In genomic region chr17:71000255-71000654, GRCm38 (mm10) we compare ENCODE assay signal across 9 mouse cellular contexts. TPM values are rescaled to one million over a fixed set of nuclear protein-coding genes. Genes with fewer than 3 reads are reported as not detected.
A peak's percentile ranks its signal among the peaks of the same experiment; 100 is the strongest.
DNase-seq lines count a peak whose midpoint lies in the region; ATAC-seq and TF ChIP-seq lines count a peak whose summit lies in the region.
"Had no signal": no experiment of that assay in that cellular context is flagged by ENCODE, and none has a peak within 500 bp of the region (broad histone marks: within the 10 kb centered on the region; RNA-seq: fewer than 3 reads in every experiment).

No protein-coding gene starts in this region.

- peak overlapping the region; percentile 96 for H3K27ac ChIP-seq in heart, embryonic 13.5 days (replicated peaks)
- no peak overlapping the region for H3K27ac ChIP-seq in ES-Bruce4 (ENCODE audit: insufficient read depth, low read length)
- peak overlapping the region; percentile 72 for H3K27ac ChIP-seq in heart, embryonic 15.5 days
- no peak overlapping the region for H3K27ac ChIP-seq in liver, embryonic 14.5 days

- peak overlapping the region; percentile 100 for H3K9ac ChIP-seq in heart, embryonic 13.5 days
- H3K9ac ChIP-seq in ES-Bruce4 (ENCODE audit: low read depth, poor library complexity, severe bottlenecking) = peak overlapping the region; percentile 31; the same call in 1 of the 2 replicates
- H3K9ac ChIP-seq in heart, embryonic 15.5 days = peak overlapping the region; percentile 46
- no peak overlapping the region; the same call in 1 of the 2 replicates for H3K9ac ChIP-seq in liver, embryonic 14.5 days (replicated peaks)

- H3K4me2 ChIP-seq in heart, embryonic 13.5 days = peak overlapping the region; percentile 79
- peak overlapping the region; percentile 61 for H3K4me2 ChIP-seq in heart, embryonic 15.5 days
- H3K4me2 ChIP-seq in liver, embryonic 14.5 days (ENCODE audit: low read depth) = peak overlapping the region; percentile 91

- TF ChIP-seq POLR2A in ES-Bruce4 (IDR thresholded peaks at IDR 0.05; ENCODE audit: insufficient read depth, low read length) = no peak

- no peak for TF ChIP-seq EP300 in ES-Bruce4 (IDR thresholded peaks at IDR 0.05; ENCODE audit: insufficient read depth, low read depth, low read length)
- TF ChIP-seq EP300 in liver, embryonic 14.5 days (IDR thresholded peaks at IDR 0.05; ENCODE audit: low read depth) = no peak

- peak overlapping the region; percentile 95 for H3K4me3 ChIP-seq in heart, embryonic 13.5 days
- H3K4me3 ChIP-seq in ES-Bruce4 (ENCODE audit: low read depth, low read length) = no peak overlapping the region
- H3K4me3 ChIP-seq in heart, embryonic 15.5 days = peak overlapping the region; percentile 37
- peak overlapping the region in 1 of 2 experiments; percentile 78; a peak in 3 of 4 replicates for H3K4me3 ChIP-seq in liver, embryonic 14.5 days (ENCODE audit: insufficient read depth in 1 of 2, low read depth in 2 of 2, low read length in 2 of 2)

- peaks cover 67% of the 10 kb centered on the region for H3K4me1 ChIP-seq in heart, embryonic 13.5 days
- peaks cover 2% of the 10 kb centered on the region for H3K4me1 ChIP-seq in ES-Bruce4 (ENCODE audit: control insufficient read depth, insufficient read depth, low read length)
- H3K4me1 ChIP-seq in heart, embryonic 15.5 days (replicated peaks) = peaks cover 54% of the 10 kb centered on the region
- peaks cover 13 to 27% of the 10 kb centered on the region in 2 experiments for H3K4me1 ChIP-seq in liver, embryonic 14.5 days (replicated peaks; ENCODE audit: control insufficient read depth in 2 of 2, insufficient read depth in 2 of 2, low read length in 1 of 2)

- H3K36me3 ChIP-seq in heart, embryonic 13.5 days = peaks cover 27% of the 10 kb centered on the region
- H3K36me3 ChIP-seq in ES-Bruce4 (ENCODE audit: control insufficient read depth, insufficient read depth, low read length, poor library complexity, severe bottlenecking) = peaks cover 15% of the 10 kb centered on the region
- peaks cover 12% of the 10 kb centered on the region for H3K36me3 ChIP-seq in heart, embryonic 15.5 days
- H3K36me3 ChIP-seq in liver, embryonic 14.5 days (replicated peaks; ENCODE audit: control insufficient read depth, insufficient read depth, low read depth) = peaks cover 12% of the 10 kb centered on the region

- no peaks in the 10 kb centered on the region for H3K27me3 ChIP-seq in heart, embryonic 13.5 days (replicated peaks)
- no peaks in the 10 kb centered on the region for H3K27me3 ChIP-seq in ES-Bruce4 (ENCODE audit: control insufficient read depth, insufficient read depth, low read length, poor library complexity, severe bottlenecking)
- H3K27me3 ChIP-seq in heart, embryonic 15.5 days = no peaks in the 10 kb centered on the region
- no peaks in the 10 kb centered on the region for H3K27me3 ChIP-seq in liver, embryonic 14.5 days (ENCODE audit: control insufficient read depth, insufficient read depth, low read length)

- no peak for ATAC-seq in heart, embryonic 13.5 days (ENCODE audit: extremely low read depth, insufficient number of reproducible peaks, low FRiP score, low TSS enrichment)
- no peak for ATAC-seq in heart, embryonic 15.5 days (replicated peaks; ENCODE audit: insufficient number of reproducible peaks, insufficient read depth, low FRiP score, low read depth)
- no peak for ATAC-seq in liver, embryonic 14.5 days (ENCODE audit: insufficient read depth)

- DNase-seq in heart, postnatal 25 days (ENCODE audit: low spot score) = no peak
- no peak for DNase-seq in liver, embryonic 14.5 days (ENCODE audit: low read depth in 3 of 3, low spot score in 3 of 3)
- DNase-seq in cerebellum, postnatal 36 days = no peak
- DNase-seq in cerebellum, postnatal 14 days = no peak
- DNase-seq in urinary bladder, postnatal 25 days (ENCODE audit: low spot score) = no peak
- DNase-seq: right cerebral cortex, adult 18-20 months had no signal

- H3K9me3 ChIP-seq in heart, embryonic 13.5 days = no peaks in the 10 kb centered on the region; the same call in 1 of the 2 replicates
- H3K9me3 ChIP-seq in ES-Bruce4 (replicated peaks; ENCODE audit: control insufficient read depth, insufficient read depth, low read length, poor library complexity, severe bottlenecking) = no peaks in the 10 kb centered on the region
- no peaks in the 10 kb centered on the region for H3K9me3 ChIP-seq in heart, embryonic 15.5 days (replicated peaks)
- H3K9me3 ChIP-seq in liver, embryonic 14.5 days (ENCODE audit: control insufficient read depth, low read length) = no peaks in the 10 kb centered on the region

- WGBS in heart, embryonic 13.5 days = 37% methylated on average over 2 of the region's 2 CpGs
- WGBS in heart, embryonic 15.5 days = 37% methylated on average over 2 of the region's 2 CpGs
- 64% methylated on average over 2 of the region's 2 CpGs for WGBS in liver, embryonic 14.5 days (ENCODE audit: insufficient replicate concordance)

- no peak for TF ChIP-seq CTCF in ES-Bruce4 (IDR thresholded peaks at IDR 0.05; ENCODE audit: low read depth, low read length)
- TF ChIP-seq CTCF in liver, embryonic 14.5 days (IDR thresholded peaks at IDR 0.05; ENCODE audit: low read depth) = no peak

- intact Hi-C loops in heart, postnatal 25 days (cut with DNase I) = loop anchor here (5.0 kb wide), 2 partner anchors 42 to 197 kb away; no protein-coding TSS in a partner anchor

RNA-seq across cellular contexts. Expression of gene Myom1, which starts 2.2 kb away (rescaled TPM):
- 156 and 169 TPM in 2 replicates for polyA plus RNA-seq in heart, embryonic 13.5 days (2015; fragmentation: Nextera tagmentation; extraction: Ambion mirVana)
- total RNA-seq in heart, postnatal 25 days (2021) = 1,000 to 10,000 TPM; 1,192 to 1,218 TPM
- 2.3 and 2.8 TPM in 2 replicates for polyA plus RNA-seq in ES-Bruce4 (2011; ENCODE audit: insufficient read depth, insufficient read length, low read depth, missing spikeins)
- polyA plus RNA-seq in heart, embryonic 15.5 days (2015; fragmentation: Nextera tagmentation; extraction: Ambion mirVana) = 164 and 185 TPM in 2 replicates
- polyA plus RNA-seq in liver, embryonic 14.5 days (2012; rRNA removed) = 1.8 and 2.6 TPM in 2 replicates
- polyA plus RNA-seq in liver, embryonic 14.5 days (2014; fragmentation: Nextera tagmentation; extraction: Ambion mirVana) = 1.6 TPM in 2 replicates

RNA-seq across cellular contexts. Expression of gene Myl12a, which starts 2.4 kb away (rescaled TPM):
- 728 and 793 TPM in 2 replicates for polyA plus RNA-seq in heart, embryonic 13.5 days (2015; fragmentation: Nextera tagmentation; extraction: Ambion mirVana)
- 100 to 1,000 TPM; 944 to 988 TPM for total RNA-seq in heart, postnatal 25 days (2021)
- 626 and 676 TPM in 2 replicates for polyA plus RNA-seq in ES-Bruce4 (2011; ENCODE audit: insufficient read depth, insufficient read length, low read depth, missing spikeins)
- polyA plus RNA-seq in heart, embryonic 15.5 days (2015; fragmentation: Nextera tagmentation; extraction: Ambion mirVana) = 619 and 705 TPM in 2 replicates
- 92.3 and 92.7 TPM in 2 replicates for polyA plus RNA-seq in liver, embryonic 14.5 days (2012; rRNA removed)
- polyA plus RNA-seq in liver, embryonic 14.5 days (2014; fragmentation: Nextera tagmentation; extraction: Ambion mirVana) = 163 and 165 TPM in 2 replicates

Comparison
In these comparisons a context has a peak if more than half of its experiments do, and no peak if none do; other contexts are left out.
1. H3K27ac ChIP-seq: peak in heart, embryonic 13.5 days (single experiment) and heart, embryonic 15.5 days (single experiment); none in ES-Bruce4 (single experiment) and liver, embryonic 14.5 days (single experiment).
2. RNA of gene Myom1, which starts 2.2 kb away (polyA plus RNA-seq): 164 to 185 TPM in heart, embryonic 15.5 days and 156 to 169 TPM in heart, embryonic 13.5 days; 1.6 to 2.6 TPM in liver, embryonic 14.5 days and 2.3 to 2.8 TPM in ES-Bruce4; every median in the first group is over 10 times any median in the second.
3. Peak in every context shown above with its lines, with median percentiles within 50 percentile points of each other: H3K4me2 ChIP-seq.